Mouse (Mus musculus) heart, embryonic 16.5 days (tissue): ENCODE measurements around the gene 6030408B16Rik. TPM values are rescaled to one million over a fixed set of nuclear protein-coding genes. Genes with fewer than 3 reads are reported as not detected.

ENCODE experiments used
- ATAC-seq: fragments of 200-750 bp; cut with Nextera tagmentation; replicated peaks from 2 replicates; pipeline ENCODE4 v1.8.0; 2017; ENCODE audit warnings: moderate number of reproducible peaks; ENCODE audit not compliant: insufficient read depth, low FRiP score; ENCODE audit errors: extremely low read depth
- H3K27ac ChIP-seq: fragments of 300-500 bp; sonication (generic); 2 replicates; pipeline ENCODE4 v1.5.1; 2014; ENCODE audit warnings: mild to moderate bottlenecking, low read length, control low read depth, moderate library complexity
- H3K27me3 ChIP-seq: fragments of 300-500 bp; sonication (generic); 2 replicates; pipeline ENCODE4 v1.6.1; 2014; ENCODE audit warnings: low read length, mixed read lengths; ENCODE audit not compliant: control insufficient read depth, insufficient read depth
- H3K36me3 ChIP-seq: fragments of 300-500 bp; sonication (generic); 2 replicates; pipeline ENCODE4 v1.6.1; 2014; ENCODE audit not compliant: control insufficient read depth, insufficient read depth
- H3K4me1 ChIP-seq: fragments of 300-500 bp; sonication (generic); 2 replicates; pipeline ENCODE4 v1.6.1; 2014; ENCODE audit warnings: low read length, mixed read lengths; ENCODE audit not compliant: control insufficient read depth, insufficient read depth
- H3K4me2 ChIP-seq: fragments of 300-500 bp; sonication (generic); 2 replicates; pipeline ENCODE4 v1.6.1; 2014; ENCODE audit warnings: low read depth, mild to moderate bottlenecking, control low read depth, low read length
- H3K4me3 ChIP-seq: fragments of 300-500 bp; sonication (generic); 2 replicates; pipeline ENCODE4 v1.5.1; 2014; ENCODE audit warnings: mild to moderate bottlenecking, control low read depth, low read length
- H3K9ac ChIP-seq: fragments of 300-500 bp; sonication (generic); 2 replicates; pipeline ENCODE4 v1.6.1; 2014; ENCODE audit warnings: low read length, control low read depth
- H3K9me3 ChIP-seq: fragments of 300-500 bp; sonication (generic); replicated peaks from 2 replicates; pipeline ENCODE4 v1.6.1; 2016; ENCODE audit warnings: low read length; ENCODE audit not compliant: control insufficient read depth
- WGBS: fragments of 180-500 bp; shearing (Covaris S2); extraction: QIAGEN DNeasy Blood & Tissue Kit; methylation state at CpG from one replicate; pipeline ENCODE4 v1.1.7; 2014; 5-methylcytosine and 5-hydroxymethylcytosine counted together
- polyA plus RNA-seq: library from polyadenylated mRNA; unstranded; fragments of >200 nt; fragmentation: Nextera tagmentation; extraction: Ambion mirVana; gene quantifications from 2 replicates; pipeline ENCODE4 v1.2.1, GENCODE M21; 2015

Gene 6030408B16Rik
- polyA plus RNA-seq: 2.8 and 7.1 TPM in 2 replicates

- Histone ChIP-seq H3K4me3 (peak within 1 kb of the TSS; percentile 11; the same call in 1 of the 2 replicates), H3K9ac (peak within 1 kb of the TSS; percentile 14; the same call in 1 of the 2 replicates)
- 40% methylated on average over 18 of the region's 18 CpGs for WGBS
These were observed at the start of gene 6030408B16Rik for GRCm38 (mm10) chr15:101293025-101293621. TSS of gene 6030408B16Rik (plus strand) at chr15:101293212.

GRCm38 (mm10) chr15:101244012-101244411 is 49.0 kb upstream of the 6030408B16Rik start:
- no peaks in the 10 kb centered on the region for H3K36me3 ChIP-seq
- H3K4me2 ChIP-seq: no peak overlapping the region
- H3K4me1 ChIP-seq: peaks cover 50% of the 10 kb centered on the region
- WGBS: 71% methylated on average over 3 of the region's 3 CpGs
- no peak overlapping the region for H3K27ac ChIP-seq
- no peak for ATAC-seq
- H3K9me3 ChIP-seq: no peaks in the 10 kb centered on the region
- no peaks in the 10 kb centered on the region for H3K27me3 ChIP-seq
- H3K9ac ChIP-seq: no peak overlapping the region
- H3K4me3 ChIP-seq: no peak overlapping the region

More at GRCm38 (mm10) chr15:101293025-101293621, at the start of gene 6030408B16Rik:
- Histone ChIP-seq H3K4me2 (no peak within 1 kb of the TSS), H3K36me3 (peaks cover 34% of the 10 kb centered on the region), H3K27ac (peak within 1 kb of the TSS; percentile 3; the same call in 1 of the 2 replicates), H3K27me3 (no peaks in the 10 kb centered on the region), H3K9me3 (no peaks in the 10 kb centered on the region), H3K4me1 (peaks cover 3% of the 10 kb centered on the region)
- 0 out of 2 replicates have a peak, but pooled peaks have one; percentile 19 for ATAC-seq

DNA sequence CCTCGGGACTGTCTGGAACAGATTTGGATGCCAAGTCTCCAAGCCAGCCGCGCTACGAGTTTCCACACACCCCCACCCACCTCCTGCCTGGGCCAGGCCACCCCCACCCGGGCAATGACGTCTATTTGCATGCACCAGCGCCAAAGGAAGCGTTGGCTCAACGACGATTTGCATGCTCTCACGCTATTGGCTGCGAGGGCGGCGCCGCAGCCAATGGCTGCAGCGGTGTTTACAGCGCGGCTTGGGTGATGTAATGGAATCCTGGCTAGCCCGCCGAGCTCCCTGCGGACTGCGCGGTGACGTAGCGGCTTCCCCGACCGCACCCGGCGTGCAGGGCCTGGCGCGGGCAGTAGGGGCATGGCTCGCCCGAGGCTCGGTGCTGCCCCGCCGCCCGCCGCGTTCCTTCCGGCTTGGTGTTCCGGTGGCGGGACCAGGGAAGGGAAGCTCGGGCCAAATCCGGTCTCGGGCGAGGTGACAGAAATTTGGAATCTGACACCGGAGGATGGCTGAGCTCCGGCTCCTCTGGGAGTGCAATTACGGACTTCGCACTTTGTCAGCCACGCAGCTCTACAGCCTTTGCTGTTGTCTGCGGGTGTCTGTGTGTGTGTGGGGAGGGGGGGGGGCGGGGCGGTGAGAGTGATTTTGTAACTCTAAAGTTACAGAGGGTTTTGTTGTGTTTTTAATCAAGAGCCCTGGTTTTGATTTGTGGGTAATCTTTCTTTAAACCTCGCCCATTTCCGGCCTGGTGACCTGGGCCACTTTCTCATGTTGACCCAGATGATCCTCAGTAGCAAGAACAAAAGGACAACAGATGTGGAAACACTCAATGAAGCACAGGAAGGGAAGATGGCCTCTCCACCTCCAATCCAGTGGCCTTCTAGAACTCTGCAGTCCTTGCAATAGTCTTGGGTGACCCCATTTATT is 46.5 kb upstream of the 6030408B16Rik start:
- peaks cover 41% of the 10 kb centered on the region for H3K4me1 ChIP-seq
- H3K4me3 ChIP-seq: peak overlapping the region; percentile 49
- peak overlapping the region; percentile 75 for H3K9ac ChIP-seq
- peak overlapping the region; percentile 77 for H3K4me2 ChIP-seq
- WGBS: 1% methylated on average over 56 of the region's 56 CpGs
- peak overlapping the region; percentile 96 for H3K27ac ChIP-seq
- no peaks in the 10 kb centered on the region for H3K9me3 ChIP-seq
- no peaks in the 10 kb centered on the region for H3K27me3 ChIP-seq
- no peaks in the 10 kb centered on the region for H3K36me3 ChIP-seq
- ATAC-seq: peak; percentile 94

DNA sequence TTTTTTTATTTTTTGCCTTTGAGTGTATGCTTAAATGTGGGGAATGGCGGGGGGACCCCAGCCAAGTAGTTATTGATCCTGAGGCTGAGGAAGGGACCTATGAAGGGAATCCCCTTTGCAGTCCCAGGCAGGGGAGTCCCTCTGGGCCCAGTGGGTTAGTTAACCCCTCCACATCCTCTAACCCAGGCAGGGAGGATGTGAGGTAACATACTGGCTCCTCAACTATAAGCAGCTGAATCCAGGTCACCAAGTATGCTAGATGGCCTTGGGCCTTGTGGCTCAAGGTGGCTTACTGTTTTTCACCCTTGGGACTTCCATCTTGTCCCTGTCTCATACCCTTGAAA is 45.9 kb upstream of the 6030408B16Rik start:
- H3K4me1 ChIP-seq: peaks cover 35% of the 10 kb centered on the region
- H3K4me3 ChIP-seq: no peak overlapping the region; the same call in 1 of the 2 replicates
- no peaks in the 10 kb centered on the region for H3K36me3 ChIP-seq
- no peak for ATAC-seq
- WGBS: 73% methylated on average over 1 of the region's 1 CpGs
- no peaks in the 10 kb centered on the region for H3K9me3 ChIP-seq
- H3K27ac ChIP-seq: peak overlapping the region; percentile 96
- no peak overlapping the region for H3K9ac ChIP-seq
- H3K4me2 ChIP-seq: peak overlapping the region; percentile 77
- no peaks in the 10 kb centered on the region for H3K27me3 ChIP-seq

- peaks cover 30% of the 10 kb centered on the region for H3K4me1 ChIP-seq
- peak overlapping the region; percentile 96 for H3K27ac ChIP-seq
- H3K9ac ChIP-seq: peak overlapping the region; percentile 9; the same call in 1 of the 2 replicates
- no peak for ATAC-seq
- no peaks in the 10 kb centered on the region for H3K27me3 ChIP-seq
- no peaks in the 10 kb centered on the region for H3K9me3 ChIP-seq
- H3K36me3 ChIP-seq: no peaks in the 10 kb centered on the region
- peak overlapping the region; percentile 8; the same call in 1 of the 2 replicates for H3K4me2 ChIP-seq
- 18% methylated on average over 5 of the region's 5 CpGs for WGBS
- H3K4me3 ChIP-seq: no peak overlapping the region
These were observed 44.8 kb upstream of the 6030408B16Rik start for GRCm38 (mm10) chr15:101248029-101248710.

DNA sequence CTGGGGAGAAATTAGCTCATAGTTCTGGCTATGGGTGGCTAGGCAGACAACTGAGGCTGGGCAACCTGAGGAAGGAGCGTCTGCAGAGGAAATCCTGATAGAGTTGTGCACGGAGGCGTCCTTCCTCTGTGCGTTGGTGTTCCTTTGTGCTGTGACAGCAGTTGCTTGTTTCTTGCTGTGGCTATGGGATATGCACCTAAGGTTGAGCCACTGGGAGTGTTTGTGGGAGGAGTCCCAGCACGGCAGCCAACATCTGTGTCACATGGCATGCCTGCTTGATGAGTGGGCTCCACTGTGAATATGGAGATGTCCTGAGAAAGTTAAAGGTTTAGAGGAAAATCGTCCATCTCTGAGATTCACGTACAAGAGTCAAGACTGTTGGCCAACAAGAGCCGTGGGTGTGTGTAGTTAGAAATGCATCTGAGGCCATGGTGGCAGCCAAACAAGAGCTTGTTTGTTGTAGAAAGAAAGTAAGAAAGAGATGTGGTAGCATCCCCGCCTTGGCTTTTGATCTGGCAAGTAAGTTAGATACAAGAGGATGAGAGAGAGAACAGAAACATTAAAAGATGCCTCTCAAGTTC is 42.7 kb upstream of the 6030408B16Rik start:
- peaks cover 39% of the 10 kb centered on the region for H3K4me1 ChIP-seq
- ATAC-seq: no peak

DNA sequence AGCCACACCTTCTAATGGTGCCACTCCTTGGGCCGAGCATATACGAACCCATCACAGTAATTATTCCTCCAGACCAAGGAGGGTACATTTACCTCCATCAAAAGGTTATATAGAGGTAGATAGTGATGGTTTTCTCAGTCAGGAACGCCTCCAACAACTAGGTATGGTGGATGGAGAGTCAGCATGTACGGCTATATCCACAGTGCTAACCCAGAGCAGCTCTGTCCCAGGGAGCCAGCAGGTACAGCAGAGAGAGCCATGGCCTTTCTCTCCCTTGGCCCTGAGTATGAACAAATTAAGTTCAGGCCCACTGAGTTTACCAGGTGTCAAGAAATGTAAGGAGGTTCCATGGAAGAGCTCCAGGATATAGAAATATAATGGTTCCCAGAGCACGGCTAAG is 41.1 kb upstream of the 6030408B16Rik start:
- Histone ChIP-seq H3K4me3 (no peak overlapping the region), H3K4me2 (no peak overlapping the region), H3K27ac (no peak overlapping the region), H3K4me1 (peaks cover 46% of the 10 kb centered on the region), H3K36me3 (no peaks in the 10 kb centered on the region), H3K27me3 (no peaks in the 10 kb centered on the region), H3K9ac (no peak overlapping the region), H3K9me3 (no peaks in the 10 kb centered on the region)
- 90% methylated on average over 5 of the region's 5 CpGs for WGBS
- ATAC-seq: no peak

More for the DNA sequence above, 42.7 kb upstream of the 6030408B16Rik start:
- H3K27ac ChIP-seq: no peak overlapping the region
- H3K9me3 ChIP-seq: no peaks in the 10 kb centered on the region
- no peaks in the 10 kb centered on the region for H3K27me3 ChIP-seq
- 68% methylated on average over 9 of the region's 9 CpGs for WGBS
- no peak overlapping the region for H3K4me3 ChIP-seq
- H3K9ac ChIP-seq: no peak overlapping the region
- no peak overlapping the region for H3K4me2 ChIP-seq
- H3K36me3 ChIP-seq: no peaks in the 10 kb centered on the region

GRCm38 (mm10) chr15:101252614-101253013 is 40.4 kb upstream of the 6030408B16Rik start:
- no peak for ATAC-seq
- Histone ChIP-seq H3K4me2 (no peak overlapping the region), H3K9ac (no peak overlapping the region), H3K27me3 (no peaks in the 10 kb centered on the region), H3K27ac (no peak overlapping the region), H3K4me1 (peaks cover 41% of the 10 kb centered on the region), H3K36me3 (no peaks in the 10 kb centered on the region), H3K4me3 (no peak overlapping the region), H3K9me3 (no peaks in the 10 kb centered on the region)
- 70% methylated on average over 6 of the region's 6 CpGs for WGBS
